Mouse (Mus musculus) ES-E14 (cell line): ENCODE data around the gene Gm17018. TPM values are rescaled to one million over a fixed set of nuclear protein-coding genes. Genes with fewer than 3 reads are reported as not detected.

Source experiments
- DNase-seq: peaks from one replicate; pipeline ENCODE4 v3.0.0-alpha.2; 2013; ENCODE audit warnings: low read depth, low spot score
- H3K27ac ChIP-seq: 2 replicates; pipeline ENCODE4 v1.5.1; 2012; ENCODE audit warnings: low read depth, mild to moderate bottlenecking, low read length, moderate library complexity, mixed read lengths; ENCODE audit not compliant: poor library complexity, insufficient read depth, severe bottlenecking
- H3K36me3 ChIP-seq: 2 replicates; pipeline ENCODE4 v1.6.1; 2012; ENCODE audit warnings: mild to moderate bottlenecking, low read length, moderate library complexity, mixed read lengths; ENCODE audit not compliant: control insufficient read depth, poor library complexity, insufficient read depth, severe bottlenecking
- H3K4me1 ChIP-seq, 2 experiments: fragments of 150-350 bp in 1 of 2; sonication (generic) in 1 of 2; 2 replicates each; pipeline ENCODE4 v1.6.1; 2012; ENCODE audit warnings: low read length in 2 of 2, mild to moderate bottlenecking in 1 of 2, mixed read lengths in 1 of 2; ENCODE audit not compliant: control insufficient read depth in 2 of 2, insufficient read depth in 2 of 2, poor library complexity in 1 of 2
- H3K4me3 ChIP-seq, 2 experiments: fragments of 150-350 bp in 1 of 2; sonication (generic) in 1 of 2; 2 replicates each; pipeline ENCODE4 v1.5.1; 2012; ENCODE audit warnings: low read length in 2 of 2, low read depth in 1 of 2, mild to moderate bottlenecking in 1 of 2, mixed read lengths in 1 of 2; ENCODE audit not compliant: insufficient read depth in 1 of 2, poor library complexity in 1 of 2, severe bottlenecking in 1 of 2
- H3K9ac ChIP-seq: 2 replicates; pipeline ENCODE4 v1.6.1; 2012; ENCODE audit warnings: low read depth, mild to moderate bottlenecking, low read length, mixed read lengths; ENCODE audit not compliant: poor library complexity, insufficient read depth, severe bottlenecking
- H3K9me3 ChIP-seq: fragments of 150-350 bp; sonication (generic); 2 replicates; pipeline ENCODE4 v1.6.1; 2012; ENCODE audit warnings: low read depth, mild to moderate bottlenecking, low read length; ENCODE audit not compliant: control insufficient read depth, insufficient read depth
- CHD2 ChIP-seq: IDR thresholded peaks from 2 replicates; pipeline ENCODE4 v1.6.1; 2014; ENCODE audit warnings: mild to moderate bottlenecking, low read depth, low read length, inconsistent platforms
- HCFC1 ChIP-seq: IDR thresholded peaks from 2 replicates; pipeline ENCODE4 v1.6.1; 2012; ENCODE audit warnings: low read length, inconsistent platforms, borderline replicate concordance; ENCODE audit not compliant: insufficient read depth
- MAFK ChIP-seq: IDR thresholded peaks from 2 replicates; pipeline ENCODE4 v1.6.1; 2014; ENCODE audit warnings: mild to moderate bottlenecking, low read depth, low read length, inconsistent platforms; ENCODE audit not compliant: insufficient read depth
- ZC3H11A ChIP-seq: IDR thresholded peaks from 2 replicates; pipeline ENCODE4 v1.6.1; 2012; ENCODE audit warnings: low read depth, mild to moderate bottlenecking, inconsistent platforms, low read length, borderline replicate concordance
- ZNF384 ChIP-seq: IDR thresholded peaks from 2 replicates; pipeline ENCODE4 v1.6.1; 2012; ENCODE audit warnings: low read depth, low read length, inconsistent platforms
- in situ Hi-C, 2 experiments: fragments of 600-800 bp; cut with MboI; formaldehyde crosslinking; loops; one replicate each; pipeline ENCODE4 v1.15.1; 2025; ENCODE audit warnings: low sequenced_read_pairs in 2 of 2, inconsistent platforms in 1 of 2; ENCODE audit not compliant: unreplicated experiment in 2 of 2
- total RNA-seq: library from RNA; depleted of rRNA; stranded (reverse); fragments of 300-350 nt; gene quantifications from 2 replicates; pipeline ENCODE4 v1.2.3, GENCODE M21; 2012

Gm17018 gene
- total RNA-seq, 1 experiment, result 15.0 TPM

GRCm38 (mm10) chr19:45595481-45595880, 35.1 kb downstream of the Gm17018 start:
- TF ChIP-seq ZNF384, result no peak
- TF ChIP-seq HCFC1, result no peak
- TF ChIP-seq ZC3H11A, result no peak
- no peak for TF ChIP-seq MAFK
- TF ChIP-seq CHD2, result no peak
- in situ Hi-C loops, result no loop called here
- no peaks in the 10 kb centered on the region for H3K9me3 ChIP-seq
- no peaks in the 10 kb centered on the region for H3K4me1 ChIP-seq
- no peak overlapping the region for H3K9ac ChIP-seq
- no peak overlapping the region for H3K27ac ChIP-seq
- no peak overlapping the region for H3K4me3 ChIP-seq
- H3K36me3 ChIP-seq, result no peaks in the 10 kb centered on the region
- no peak for DNase-seq

GRCm38 (mm10) chr19:45596019-45596418, 35.6 kb downstream of the Gm17018 start:
- Histone ChIP-seq H3K36me3 (no peaks in the 10 kb centered on the region), H3K9me3 (no peaks in the 10 kb centered on the region), H3K4me1 (no peaks in the 10 kb centered on the region), H3K27ac (no peak overlapping the region), H3K4me3 (no peak overlapping the region), H3K9ac (no peak overlapping the region)
- DNase-seq, result no peak
- in situ Hi-C loops, result no loop called here
- TF ChIP-seq HCFC1, result no peak
- no peak for TF ChIP-seq MAFK
- TF ChIP-seq ZC3H11A, result no peak
- no peak for TF ChIP-seq CHD2
- TF ChIP-seq ZNF384, result no peak

- in situ Hi-C loops, result no loop called here
- Histone ChIP-seq H3K36me3 (no peaks in the 10 kb centered on the region), H3K9me3 (no peaks in the 10 kb centered on the region), H3K27ac (no peak overlapping the region), H3K4me1 (no peaks in the 10 kb centered on the region), H3K4me3 (no peak overlapping the region), H3K9ac (no peak overlapping the region)
- TF ChIP-seq ZC3H11A, result no peak
- no peak for DNase-seq
These were observed 36.0 kb downstream of the Gm17018 start for GRCm38 (mm10) chr19:45596434-45596833.

GRCm38 (mm10) chr19:45597106-45597505, 36.7 kb downstream of the Gm17018 start:
- TF ChIP-seq ZC3H11A (no peak), ZNF384 (no peak), MAFK (no peak), CHD2 (no peak), HCFC1 (no peak)

GRCm38 (mm10) chr19:45602606-45603005, 42.2 kb downstream of the Gm17018 start:
- Histone ChIP-seq H3K4me3 (no peak overlapping the region), H3K27ac (no peak overlapping the region), H3K36me3 (no peaks in the 10 kb centered on the region), H3K4me1 (peaks cover 0 to under 1% of the 10 kb centered on the region in 2 experiments; a peak in 1 of 4 replicates), H3K9me3 (no peaks in the 10 kb centered on the region), H3K9ac (no peak overlapping the region)
- no peak for DNase-seq
- in situ Hi-C loops, result no loop called here
- TF ChIP-seq MAFK (no peak), CHD2 (no peak), HCFC1 (no peak), ZC3H11A (no peak), ZNF384 (no peak)

More at GRCm38 (mm10) chr19:45597106-45597505, 36.7 kb downstream of the Gm17018 start:
- Histone ChIP-seq H3K9ac (no peak overlapping the region), H3K4me3 (no peak overlapping the region), H3K36me3 (no peaks in the 10 kb centered on the region), H3K27ac (no peak overlapping the region), H3K9me3 (no peaks in the 10 kb centered on the region), H3K4me1 (no peaks in the 10 kb centered on the region)
- in situ Hi-C loops, result no loop called here
- no peak for DNase-seq
